Mouse (Mus musculus) MEL (cell line): ENCODE data around the gene Gxylt2. TPM values are rescaled to one million over a fixed set of nuclear protein-coding genes. Genes with fewer than 3 reads are reported as not detected.

Source experiments
- DNase-seq: peaks from one replicate; pipeline ENCODE4 v3.0.0; 2011; ENCODE audit warnings: low read depth, low spot score
- H3K27ac ChIP-seq: 2 replicates; pipeline ENCODE4 v1.5.1; 2012; ENCODE audit warnings: low read depth, mild to moderate bottlenecking, control low read depth, low read length, moderate library complexity; ENCODE audit not compliant: control insufficient read depth
- H3K27me3 ChIP-seq, 2 experiments: fragments of 150-350 bp in 1 of 2; sonication (generic) in 1 of 2; 2 replicates each; pipeline ENCODE4 v1.6.1; 2012; ENCODE audit warnings: low read length in 2 of 2, mild to moderate bottlenecking in 2 of 2, improper control_type of control experiment in 1 of 2, moderate library complexity in 1 of 2; ENCODE audit not compliant: insufficient read depth in 2 of 2, control insufficient read depth in 1 of 2
- H3K36me3 ChIP-seq, 2 experiments: 2 replicates each; pipeline ENCODE4 v1.6.1; 2012 to 2014; ENCODE audit warnings: low read length in 2 of 2, improper control_type of control experiment in 1 of 2, inconsistent platforms in 1 of 2, mild to moderate bottlenecking in 1 of 2; ENCODE audit not compliant: insufficient read depth in 2 of 2, control insufficient read depth in 1 of 2
- H3K4me1 ChIP-seq, 2 experiments: fragments of 150-350 bp in 1 of 2; sonication (generic) in 1 of 2; 2 replicates each; pipeline ENCODE4 v1.6.1; 2012; ENCODE audit warnings: low read length in 2 of 2, improper control_type of control experiment in 1 of 2, mild to moderate bottlenecking in 1 of 2; ENCODE audit not compliant: insufficient read depth in 2 of 2, control insufficient read depth in 1 of 2
- H3K4me3 ChIP-seq, 2 experiments: fragments of 150-350 bp in 1 of 2; sonication (generic) in 1 of 2; 2 replicates each; pipeline ENCODE4 v1.5.1; 2012; ENCODE audit warnings: low read depth in 2 of 2, low read length in 2 of 2, mild to moderate bottlenecking in 2 of 2, moderate library complexity in 2 of 2, control low read depth in 1 of 2, improper control_type of control experiment in 1 of 2; ENCODE audit not compliant: control insufficient read depth in 1 of 2, insufficient read depth in 1 of 2
- H3K79me2 ChIP-seq: 2 replicates; pipeline ENCODE4 v1.6.1; 2012; ENCODE audit warnings: mild to moderate bottlenecking, low read length, moderate library complexity; ENCODE audit not compliant: control insufficient read depth, poor library complexity, insufficient read depth
- H3K9ac ChIP-seq: 2 replicates; pipeline ENCODE4 v1.6.1; 2012; ENCODE audit warnings: low read depth, mild to moderate bottlenecking, control low read depth, low read length, moderate library complexity; ENCODE audit not compliant: control insufficient read depth, poor library complexity, severe bottlenecking
- H3K9me3 ChIP-seq: fragments of 150-350 bp; sonication (generic); replicated peaks from 2 replicates; pipeline ENCODE4 v1.6.1; 2012; ENCODE audit warnings: mild to moderate bottlenecking, low read length, improper control_type of control experiment, moderate library complexity; ENCODE audit not compliant: insufficient read depth
- BHLHE40 ChIP-seq: IDR thresholded peaks from 2 replicates; pipeline ENCODE4 v1.6.1; 2012; ENCODE audit warnings: low read depth, mild to moderate bottlenecking, inconsistent platforms, low read length, improper control_type of control experiment, borderline replicate concordance
- CHD1 ChIP-seq: IDR thresholded peaks from 2 replicates; pipeline ENCODE4 v1.6.1; 2012; ENCODE audit warnings: low read depth, mild to moderate bottlenecking, inconsistent platforms, low read length, improper control_type of control experiment
- CHD2 ChIP-seq: IDR thresholded peaks from 2 replicates; pipeline ENCODE4 v1.6.1; 2011; ENCODE audit warnings: low read length, improper control_type of control experiment
- E2F4 ChIP-seq: IDR thresholded peaks from 2 replicates; pipeline ENCODE4 v1.6.1; 2011; ENCODE audit warnings: low read depth, low read length, improper control_type of control experiment, borderline replicate concordance
- GABPA ChIP-seq: IDR thresholded peaks from 2 replicates; pipeline ENCODE4 v1.6.1; 2012; ENCODE audit warnings: low read depth, mild to moderate bottlenecking, inconsistent platforms, low read length, improper control_type of control experiment, moderate library complexity
- KAT2A ChIP-seq: conservative IDR thresholded peaks from 2 replicates; pipeline ENCODE4 v1.6.1; 2012; ENCODE audit warnings: low read depth, low read length, improper control_type of control experiment, inconsistent platforms
- MAFK ChIP-seq: IDR thresholded peaks from 2 replicates; pipeline ENCODE4 v1.6.1; 2011; ENCODE audit warnings: low read depth, mild to moderate bottlenecking, low read length, improper control_type of control experiment, borderline replicate concordance
- MAZ ChIP-seq: IDR thresholded peaks from 2 replicates; pipeline ENCODE4 v1.6.1; 2012; ENCODE audit warnings: low read depth, mild to moderate bottlenecking, inconsistent platforms, low read length, improper control_type of control experiment
- MEF2A ChIP-seq: IDR thresholded peaks from 2 replicates; pipeline ENCODE4 v1.6.1; 2014; ENCODE audit warnings: low read depth, mild to moderate bottlenecking, inconsistent platforms, low read length, improper control_type of control experiment; ENCODE audit not compliant: poor library complexity, insufficient replicate concordance, severe bottlenecking; ENCODE audit errors: extremely low read depth
- MYB ChIP-seq: IDR thresholded peaks from 2 replicates; pipeline ENCODE4 v1.6.1; 2011; ENCODE audit warnings: mild to moderate bottlenecking, low read depth, low read length, improper control_type of control experiment
- NRF1 ChIP-seq: IDR thresholded peaks from 2 replicates; pipeline ENCODE4 v1.6.1; 2014; ENCODE audit warnings: low read depth, mild to moderate bottlenecking, inconsistent platforms, low read length, improper control_type of control experiment, moderate library complexity; ENCODE audit not compliant: poor library complexity, insufficient read depth, severe bottlenecking
- SMC3 ChIP-seq: IDR thresholded peaks from 2 replicates; pipeline ENCODE4 v1.6.1; 2011; ENCODE audit warnings: low read depth, low read length, improper control_type of control experiment
- TAL1 ChIP-seq: IDR thresholded peaks from 2 replicates; pipeline ENCODE4 v1.6.1; 2012; ENCODE audit warnings: mild to moderate bottlenecking, inconsistent platforms, low read length, moderate library complexity, mixed read lengths
- TBP ChIP-seq: IDR thresholded peaks from 2 replicates; pipeline ENCODE4 v1.8.0; 2011; ENCODE audit warnings: low read depth, low read length, improper control_type of control experiment
- TCF12 ChIP-seq: IDR thresholded peaks from 2 replicates; pipeline ENCODE4 v1.6.1; 2014; ENCODE audit warnings: low read depth, mild to moderate bottlenecking, inconsistent platforms, low read length, improper control_type of control experiment, moderate library complexity
- UBTF ChIP-seq: IDR thresholded peaks from 2 replicates; pipeline ENCODE4 v1.6.1; 2012; ENCODE audit warnings: low read depth, mild to moderate bottlenecking, inconsistent platforms, low read length, improper control_type of control experiment, moderate library complexity, borderline replicate concordance; ENCODE audit not compliant: insufficient read depth
- ZC3H11A ChIP-seq: IDR thresholded peaks from 2 replicates; pipeline ENCODE4 v1.6.1; 2012; ENCODE audit warnings: low read depth, mild to moderate bottlenecking, inconsistent platforms, low read length, improper control_type of control experiment
- ZMIZ1 ChIP-seq: IDR thresholded peaks from 2 replicates; pipeline ENCODE4 v1.6.1; 2012; ENCODE audit warnings: low read depth, mild to moderate bottlenecking, inconsistent platforms, low read length, improper control_type of control experiment, moderate library complexity
- ZNF384 ChIP-seq: IDR thresholded peaks from 2 replicates; pipeline ENCODE4 v1.6.1; 2012; ENCODE audit warnings: low read depth, mild to moderate bottlenecking, inconsistent platforms, low read length, improper control_type of control experiment
- polyA plus RNA-seq, 2 experiments: library from polyadenylated mRNA; stranded (reverse) in 1 of 2; unstranded in 1 of 2; fragments of >175 nt in 1 of 2; fragments of >200 nt in 1 of 2; gene quantifications; 2 replicates each; pipeline versions ENCODE4 v1.2.1 to v1.2.4; 2012; ENCODE audit warnings: low replicate concordance in 2 of 2, low read depth in 1 of 2; ENCODE audit not compliant: insufficient read length in 2 of 2, insufficient read depth in 1 of 2, missing spikeins in 1 of 2
- total RNA-seq: library from RNA; depleted of rRNA; stranded (reverse); fragments of 300-350 nt; gene quantifications from 2 replicates; pipeline ENCODE4 v1.2.3, GENCODE M21; 2012

Gxylt2 gene
- total and polyA plus RNA-seq, 3 experiments = not detected

DNA sequence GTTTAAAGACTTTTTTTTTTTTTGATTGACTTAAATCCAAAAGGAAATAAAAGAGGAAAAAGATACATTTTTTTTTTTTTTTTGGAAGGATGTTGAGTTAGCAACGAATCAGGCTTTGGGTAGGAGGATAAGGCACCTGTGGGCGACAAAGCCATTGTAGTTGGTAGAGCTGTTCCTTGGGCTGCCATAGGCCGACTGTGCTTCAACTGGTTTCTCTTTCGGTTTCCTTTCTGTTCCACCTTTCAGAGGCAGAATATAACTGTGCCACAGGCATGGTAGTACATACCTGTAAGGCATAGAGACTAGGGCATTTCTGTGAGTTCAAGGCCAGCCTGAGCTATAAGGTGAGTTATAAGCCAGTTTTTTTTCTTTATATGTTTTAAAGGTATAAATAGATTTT lies 140.5 kb downstream of the Gxylt2 start (continued):
- TF ChIP-seq ZMIZ1 = no peak
- TF ChIP-seq MEF2A = no peak
- TF ChIP-seq UBTF = no peak
- TF ChIP-seq MAZ = no peak
- TF ChIP-seq GABPA = no peak

DNA sequence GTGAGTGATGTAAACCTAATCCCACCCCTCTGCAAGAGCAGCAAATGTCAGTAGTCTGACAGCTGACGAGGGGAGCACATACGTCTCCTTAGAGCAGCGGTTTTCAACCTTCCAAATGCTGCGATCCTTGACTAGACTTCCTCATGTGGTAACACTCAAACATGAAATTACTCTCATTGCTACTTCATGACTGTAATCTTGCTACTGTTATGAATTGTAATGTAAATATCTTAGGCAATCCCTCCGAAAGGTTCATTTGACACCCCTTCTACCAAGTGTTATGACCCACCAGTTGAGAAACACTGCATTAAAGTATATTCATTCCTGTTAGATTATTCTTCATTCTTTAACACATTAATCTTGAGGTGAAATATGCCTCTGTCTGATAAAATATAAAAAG lies 142.7 kb downstream of the Gxylt2 start:
- Histone ChIP-seq H3K79me2 (peaks cover 56% of the 10 kb centered on the region), H3K36me3 (peaks cover 34% of the 10 kb centered on the region in 2 experiments), H3K27me3 (no peaks in the 10 kb centered on the region), H3K4me1 (peaks cover 6 to 8% of the 10 kb centered on the region in 2 experiments; a peak in 3 of 4 replicates), H3K27ac (no peak overlapping the region), H3K4me3 (no peak overlapping the region), H3K9ac (no peak overlapping the region), H3K9me3 (no peaks in the 10 kb centered on the region)
- TF ChIP-seq GABPA (no peak), ZC3H11A (no peak), MAFK (no peak), TBP (no peak), NRF1 (no peak)
- no peak for DNase-seq

DNA sequence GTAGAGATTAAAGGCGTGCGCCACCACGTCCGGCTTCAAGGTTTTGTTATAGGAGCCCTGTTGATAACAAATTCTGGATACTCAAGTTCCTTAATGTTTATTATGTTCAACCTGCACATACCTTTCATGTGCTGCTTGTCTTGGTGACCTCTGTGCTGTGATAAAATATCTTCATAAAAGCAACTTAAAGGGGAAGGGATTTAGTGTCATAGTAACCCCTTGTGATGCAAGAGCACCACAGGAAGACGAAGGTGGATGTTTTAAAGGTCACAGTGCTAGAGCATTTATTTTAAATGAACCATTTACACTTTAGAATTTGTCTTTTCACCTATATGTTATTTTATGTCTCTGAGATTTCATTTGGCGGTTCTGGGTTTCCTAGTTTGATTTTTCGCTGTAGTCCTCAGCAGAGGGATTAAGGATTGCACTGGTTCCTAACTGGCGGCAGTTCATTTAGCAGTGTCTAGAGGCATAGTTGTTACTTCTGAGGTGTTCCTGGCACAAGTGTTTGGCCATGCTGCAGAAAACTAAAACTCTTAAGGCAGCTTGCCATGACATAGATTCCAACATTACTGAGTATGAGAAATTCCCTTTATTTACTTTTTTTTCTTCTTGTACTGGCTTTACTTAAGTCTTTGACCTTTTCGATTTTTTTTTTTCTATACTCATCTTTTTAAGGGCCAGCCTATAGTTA lies 144.3 kb downstream of the Gxylt2 start:
- peaks cover 6 to 8% of the 10 kb centered on the region in 2 experiments; a peak in 3 of 4 replicates for H3K4me1 ChIP-seq

More for the DNA sequence above, 144.3 kb downstream of the Gxylt2 start:
- Histone ChIP-seq H3K4me3 (no peak overlapping the region), H3K27ac (no peak overlapping the region), H3K36me3 (peaks cover 34% of the 10 kb centered on the region in 2 experiments), H3K79me2 (peaks cover 46% of the 10 kb centered on the region), H3K27me3 (no peaks in the 10 kb centered on the region), H3K9ac (no peak overlapping the region), H3K9me3 (no peaks in the 10 kb centered on the region)
- no peak for DNase-seq
- TF ChIP-seq ZMIZ1 (no peak), CHD2 (no peak), SMC3 (no peak), TCF12 (no peak), MYB (no peak), MEF2A (no peak), TAL1 (no peak), BHLHE40 (no peak), MAZ (no peak), E2F4 (no peak), ZC3H11A (no peak), CHD1 (no peak), ZNF384 (no peak), GABPA (no peak), KAT2A (no peak)
